Mouse (Mus musculus) limb, embryonic 13.5 days (tissue): ENCODE data around the gene D230025D16Rik. TPM values are rescaled to one million over a fixed set of nuclear protein-coding genes. Genes with fewer than 3 reads are reported as not detected.
A peak's percentile ranks its signal among the peaks of the same experiment; 100 is the strongest.
"Not testable (repeated sequence)": the region's sequence is repeated elsewhere in the genome, so short reads cannot be mapped to it uniquely, and the experiment has no call there.

Source experiments
- ATAC-seq: fragments of 200-750 bp; cut with Nextera tagmentation; 2 replicates; pipeline ENCODE4 v1.8.0; 2017; ENCODE audit warnings: low read depth, moderate number of reproducible peaks, moderate TSS enrichment; ENCODE audit not compliant: low FRiP score
- H3K27ac ChIP-seq: fragments of 300-500 bp; sonication (generic); 2 replicates; pipeline ENCODE4 v1.5.1; 2015; ENCODE audit warnings: inconsistent platforms, mild to moderate bottlenecking, moderate library complexity
- H3K27me3 ChIP-seq: fragments of 300-500 bp; sonication (generic); 2 replicates; pipeline ENCODE4 v1.6.1; 2015; ENCODE audit warnings: mild to moderate bottlenecking, inconsistent platforms
- H3K36me3 ChIP-seq: fragments of 300-500 bp; sonication (generic); 2 replicates; pipeline ENCODE4 v1.6.1; 2015; ENCODE audit warnings: inconsistent platforms, mild to moderate bottlenecking, moderate library complexity
- H3K4me1 ChIP-seq: fragments of 300-500 bp; sonication (generic); 2 replicates; pipeline ENCODE4 v1.6.1; 2015; ENCODE audit warnings: inconsistent platforms
- H3K4me2 ChIP-seq: fragments of 300-500 bp; sonication (generic); replicated peaks from 2 replicates; pipeline ENCODE4 v1.6.1; 2015; ENCODE audit warnings: inconsistent platforms, mild to moderate bottlenecking, moderate library complexity
- H3K4me3 ChIP-seq: fragments of 300-500 bp; sonication (generic); 2 replicates; pipeline ENCODE4 v1.5.1; 2015; ENCODE audit warnings: moderate library complexity, mild to moderate bottlenecking, inconsistent platforms
- H3K9ac ChIP-seq: fragments of 300-500 bp; sonication (generic); 2 replicates; pipeline ENCODE4 v1.6.1; 2015; ENCODE audit warnings: mild to moderate bottlenecking, inconsistent platforms
- H3K9me3 ChIP-seq: fragments of 300-500 bp; sonication (generic); 2 replicates; pipeline ENCODE4 v1.6.1; 2016; ENCODE audit warnings: inconsistent platforms
- WGBS: fragments of 180-500 bp; shearing (Covaris S2); methylation state at CpG from one replicate; pipeline ENCODE4 v1.1.7; 2015; 5-methylcytosine and 5-hydroxymethylcytosine counted together
- polyA plus RNA-seq: library from polyadenylated mRNA; unstranded; fragments of >200 nt; fragmentation: Nextera tagmentation; extraction: Ambion mirVana; gene quantifications from 2 replicates; pipeline ENCODE4 v1.2.1, GENCODE M21; 2015

The D230025D16Rik gene
- polyA plus RNA-seq, 1 experiment from 2014 or later = 27.6 TPM

- Histone ChIP-seq H3K9me3 (no peaks in the 10 kb centered on the region), H3K4me2 (peak within 1 kb of the TSS; percentile 93), H3K9ac (peak within 1 kb of the TSS; percentile 73), H3K27me3 (peaks cover 28% of the 10 kb centered on the region), H3K4me1 (peaks cover 30% of the 10 kb centered on the region), H3K36me3 (peaks cover 8% of the 10 kb centered on the region), H3K4me3 (peak within 1 kb of the TSS; percentile 54), H3K27ac (peak within 1 kb of the TSS; percentile 61; the same call in 1 of the 2 replicates)
- WGBS = 1% methylated on average over 43 of the region's 43 CpGs
- ATAC-seq = no peak; the same call in none of the 2 replicates
Measured at GRCm38 (mm10) chr8:105289805-105290460, 65.0 kb downstream of the D230025D16Rik start, which contains the start of gene 4931428F04Rik. TSS of gene 4931428F04Rik (minus strand) at chr8:105289864.

- H3K4me3 ChIP-seq = peak overlapping the region; percentile 54
- peaks cover 28% of the 10 kb centered on the region for H3K27me3 ChIP-seq
- no peak overlapping the region for H3K9ac ChIP-seq
- H3K4me2 ChIP-seq = peak overlapping the region; percentile 93
- no peaks in the 10 kb centered on the region for H3K9me3 ChIP-seq
- ATAC-seq = no peak
- H3K4me1 ChIP-seq = peaks cover 30% of the 10 kb centered on the region
- whole genome bisulfite sequencing = 5% methylated on average over 31 of the region's 31 CpGs
- no peaks in the 10 kb centered on the region; the same call in 1 of the 2 replicates for H3K36me3 ChIP-seq
- no peak overlapping the region for H3K27ac ChIP-seq
Measured at GRCm38 (mm10) chr8:105290554-105291314, 65.8 kb downstream of the D230025D16Rik start.

DNA sequence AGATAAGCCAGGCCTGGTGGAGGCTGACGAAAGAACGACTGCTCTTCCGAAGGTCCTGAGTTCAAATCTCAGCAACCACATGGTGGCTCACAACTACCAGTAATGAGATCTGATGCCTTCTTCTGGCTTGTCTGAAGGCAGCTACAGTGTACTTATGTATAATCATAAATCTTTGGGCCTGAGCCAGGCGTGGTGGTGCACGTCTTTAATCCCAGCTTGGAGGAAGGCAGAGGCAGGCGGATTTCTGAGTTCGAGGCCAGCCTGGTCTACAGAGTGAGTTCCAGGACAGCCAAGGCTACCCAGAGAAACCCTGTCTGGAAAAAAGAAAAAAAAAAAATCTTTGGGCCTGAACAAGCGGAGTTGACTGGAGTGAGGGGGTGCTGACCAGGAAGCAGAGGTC lies 66.4 kb downstream of the D230025D16Rik start:
- H3K4me2 ChIP-seq, ATAC-seq, H3K4me3 ChIP-seq, H3K36me3 ChIP-seq, H3K9me3 ChIP-seq, H3K9ac ChIP-seq, H3K27ac ChIP-seq: not testable (repeated sequence)
- peaks cover 28% of the 10 kb centered on the region for H3K27me3 ChIP-seq
- H3K4me1 ChIP-seq = peaks cover 30% of the 10 kb centered on the region
- WGBS = 85% methylated on average over 8 of the region's 8 CpGs

DNA sequence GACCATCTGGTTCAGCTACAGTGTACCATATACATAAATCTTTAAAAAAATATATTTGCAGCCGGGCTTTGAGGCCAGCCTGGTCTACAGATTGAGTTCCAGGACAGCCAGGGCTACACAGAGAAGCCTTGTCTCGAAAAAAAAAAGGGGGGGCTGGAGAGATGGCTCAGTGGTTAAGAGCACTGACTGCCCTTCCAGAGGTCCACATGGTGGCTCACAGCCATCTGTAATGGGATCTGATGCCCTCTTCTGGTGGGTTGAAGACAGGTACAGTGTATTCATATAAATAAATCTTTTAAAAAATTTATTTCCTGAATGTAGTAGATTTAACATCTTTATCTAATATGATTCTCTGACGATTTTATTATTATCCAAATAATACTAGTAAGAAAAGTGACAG lies 66.9 kb downstream of the D230025D16Rik start:
- Histone ChIP-seq H3K4me1 (peaks cover 32% of the 10 kb centered on the region), H3K27me3 (peaks cover 28% of the 10 kb centered on the region)
- not testable (repeated sequence) for ATAC-seq, H3K27ac ChIP-seq, H3K36me3 ChIP-seq, H3K9ac ChIP-seq, H3K9me3 ChIP-seq, H3K4me2 ChIP-seq, H3K4me3 ChIP-seq
- 62% methylated on average over 3 of the region's 3 CpGs for WGBS

DNA sequence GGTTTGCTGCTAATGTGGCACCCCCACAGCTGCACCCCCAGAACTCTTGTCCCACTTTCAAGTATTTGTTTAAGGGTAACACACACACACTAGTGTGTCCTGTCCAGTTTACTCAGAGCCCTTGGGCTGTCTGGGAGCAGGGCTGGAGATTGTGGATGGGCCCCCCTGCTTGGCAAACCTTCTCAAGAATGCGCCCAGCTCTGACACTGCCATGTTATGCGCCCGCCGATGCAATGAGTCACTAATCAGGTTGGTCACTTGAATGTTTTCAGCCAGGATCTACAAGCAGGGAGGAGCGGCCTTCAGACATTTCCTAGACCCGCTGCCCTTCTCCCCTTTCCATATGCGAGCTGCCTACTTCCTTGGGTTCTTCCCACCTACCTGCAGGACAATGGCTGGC lies 67.5 kb downstream of the D230025D16Rik start:
- H3K9ac ChIP-seq = no peak overlapping the region
- 80% methylated on average over 7 of the region's 7 CpGs for WGBS
- H3K4me2 ChIP-seq = no peak overlapping the region
- H3K27me3 ChIP-seq = peaks cover 28% of the 10 kb centered on the region
- no peaks in the 10 kb centered on the region for H3K36me3 ChIP-seq
- no peaks in the 10 kb centered on the region for H3K9me3 ChIP-seq
- H3K27ac ChIP-seq = no peak overlapping the region
- H3K4me1 ChIP-seq = peaks cover 33% of the 10 kb centered on the region
- H3K4me3 ChIP-seq = no peak overlapping the region
- ATAC-seq = no peak

GRCm38 (mm10) chr8:105293405-105293804 lies 68.5 kb downstream of the D230025D16Rik start:
- no peak overlapping the region for H3K4me3 ChIP-seq
- H3K27me3 ChIP-seq = peaks cover 28% of the 10 kb centered on the region
- H3K4me1 ChIP-seq = peaks cover 31% of the 10 kb centered on the region
- H3K4me2 ChIP-seq = no peak overlapping the region
- no peak overlapping the region for H3K27ac ChIP-seq
- 62% methylated on average over 19 of the region's 19 CpGs for WGBS
- no peaks in the 10 kb centered on the region for H3K36me3 ChIP-seq
- H3K9ac ChIP-seq = no peak overlapping the region
- H3K9me3 ChIP-seq = no peaks in the 10 kb centered on the region
- ATAC-seq = no peak

GRCm38 (mm10) chr8:105294776-105295175 lies 69.8 kb downstream of the D230025D16Rik start:
- Histone ChIP-seq H3K36me3 (peaks cover 10% of the 10 kb centered on the region), H3K9me3 (no peaks in the 10 kb centered on the region), H3K9ac (peak overlapping the region; percentile 15; the same call in 1 of the 2 replicates), H3K27ac (no peak overlapping the region), H3K4me1 (peaks cover 29% of the 10 kb centered on the region), H3K4me2 (peak overlapping the region; percentile 31; the same call in 1 of the 2 replicates), H3K27me3 (peaks cover 26% of the 10 kb centered on the region), H3K4me3 (0 out of 2 replicates have a peak overlapping the region, but pooled peaks have one; percentile 11)
- 72% methylated on average over 9 of the region's 9 CpGs for WGBS
- ATAC-seq = no peak

- ATAC-seq = no peak
- peak overlapping the region; percentile 15; the same call in 1 of the 2 replicates for H3K9ac ChIP-seq
- 65% methylated on average over 11 of the region's 11 CpGs for WGBS
Measured at GRCm38 (mm10) chr8:105295256-105295655, 70.3 kb downstream of the D230025D16Rik start.

DNA sequence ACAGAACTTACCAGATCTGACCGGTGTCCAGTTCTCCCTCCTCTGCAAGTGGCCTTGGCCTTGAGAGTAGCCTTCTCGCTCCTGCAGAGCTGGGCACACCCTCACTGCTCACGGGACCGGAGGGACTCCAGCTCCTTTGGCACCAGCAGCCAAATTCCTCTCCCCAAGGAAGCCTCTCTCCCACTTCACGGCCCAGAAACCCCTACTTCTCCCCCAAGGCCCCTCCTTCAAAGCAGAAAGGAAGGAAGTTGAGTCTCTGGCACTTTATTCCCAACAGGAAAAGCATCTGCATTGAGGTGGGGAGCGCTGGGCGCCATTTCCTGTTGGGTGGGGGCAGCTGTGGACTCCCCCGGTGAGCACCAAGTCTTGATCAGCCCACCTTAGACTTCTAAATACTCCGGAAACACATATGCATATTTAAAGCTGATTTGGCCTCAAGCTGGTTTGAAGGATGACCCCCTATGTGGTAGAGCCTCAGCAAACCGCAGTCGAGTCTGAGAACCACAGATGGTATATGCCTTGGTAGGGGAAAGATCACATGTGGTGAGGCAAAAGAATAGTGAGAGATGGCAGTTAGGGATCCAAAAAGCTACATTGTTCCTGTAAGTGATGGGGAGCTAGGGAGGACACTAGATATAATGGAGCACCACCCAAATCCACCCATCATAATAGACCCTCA lies 71.1 kb downstream of the D230025D16Rik start, which contains the start of gene Exoc3l:
Exoc3l (minus strand) TSS at position 207 of the 679 bp plus-strand sequence.
- Histone ChIP-seq H3K36me3 (peaks cover 22% of the 10 kb centered on the region), H3K4me1 (peaks cover 18% of the 10 kb centered on the region), H3K4me2 (peak within 1 kb of the TSS; percentile 97), H3K9ac (peak within 1 kb of the TSS; percentile 15; the same call in 1 of the 2 replicates), H3K27me3 (peaks cover 15% of the 10 kb centered on the region), H3K9me3 (no peaks in the 10 kb centered on the region), H3K27ac (peak within 1 kb of the TSS; percentile 48; the same call in 1 of the 2 replicates), H3K4me3 (peak within 1 kb of the TSS; percentile 98)
- no peak for ATAC-seq
- WGBS = 62% methylated on average over 11 of the region's 11 CpGs

More at GRCm38 (mm10) chr8:105295256-105295655, 70.3 kb downstream of the D230025D16Rik start:
- H3K9me3 ChIP-seq = no peaks in the 10 kb centered on the region
- H3K4me3 ChIP-seq = 0 out of 2 replicates have a peak overlapping the region, but pooled peaks have one; percentile 11
- H3K27ac ChIP-seq = no peak overlapping the region
- H3K4me1 ChIP-seq = peaks cover 24% of the 10 kb centered on the region
- peak overlapping the region; percentile 31 for H3K4me2 ChIP-seq
- peaks cover 15% of the 10 kb centered on the region for H3K36me3 ChIP-seq
- peaks cover 21% of the 10 kb centered on the region for H3K27me3 ChIP-seq

GRCm38 (mm10) chr8:105297511-105298192 lies 72.7 kb downstream of the D230025D16Rik start, which contains the start of gene E2f4:
TSS of gene E2f4 (plus strand) at chr8:105297663.
- Histone ChIP-seq H3K27me3 (peaks cover 15% of the 10 kb centered on the region), H3K27ac (peak within 1 kb of the TSS; percentile 58), H3K4me2 (peak within 1 kb of the TSS; percentile 97), H3K9me3 (no peaks in the 10 kb centered on the region), H3K9ac (peak within 1 kb of the TSS; percentile 94), H3K36me3 (peaks cover 39% of the 10 kb centered on the region), H3K4me1 (peaks cover 18% of the 10 kb centered on the region), H3K4me3 (peak within 1 kb of the TSS; percentile 98)
- WGBS = under 1% methylated on average over 58 of the region's 58 CpGs
- peak; percentile 90 for ATAC-seq
